Mouse (Mus musculus) neural tube, embryonic 15.5 days (tissue): ENCODE measurements at regions not wholly inside any gene's neighbourhood (a gene's known extent, or its start where the extent isn't known, plus 50 kb on each side); places are given as distances from the start of the nearest gene placed in this dataset.

Experiments used
- ATAC-seq: fragments of 200-750 bp; cut with Nextera tagmentation; 2 replicates; pipeline ENCODE4 v1.8.0; 2017; ENCODE audit warnings: mild to moderate bottlenecking, moderate TSS enrichment, moderate library complexity; ENCODE audit not compliant: low FRiP score
- H3K27ac ChIP-seq: fragments of 300-500 bp; sonication (generic); replicated peaks from 2 replicates; pipeline ENCODE4 v1.5.1; 2015; ENCODE audit warnings: mild to moderate bottlenecking, inconsistent platforms
- H3K27me3 ChIP-seq: fragments of 300-500 bp; sonication (generic); replicated peaks from 2 replicates; pipeline ENCODE4 v1.6.1; 2015; ENCODE audit warnings: inconsistent platforms
- H3K36me3 ChIP-seq: fragments of 300-500 bp; sonication (generic); 2 replicates; pipeline ENCODE4 v1.6.1; 2015; ENCODE audit warnings: inconsistent platforms
- H3K4me1 ChIP-seq: fragments of 300-500 bp; sonication (generic); 2 replicates; pipeline ENCODE4 v1.6.1; 2015; ENCODE audit warnings: inconsistent platforms
- H3K4me2 ChIP-seq: fragments of 300-500 bp; sonication (generic); 2 replicates; pipeline ENCODE4 v1.6.1; 2015; ENCODE audit warnings: inconsistent platforms, mild to moderate bottlenecking, moderate library complexity
- H3K4me3 ChIP-seq: fragments of 300-500 bp; sonication (generic); replicated peaks from 2 replicates; pipeline ENCODE4 v1.5.1; 2015; ENCODE audit warnings: mild to moderate bottlenecking, inconsistent platforms
- H3K9ac ChIP-seq: fragments of 300-500 bp; sonication (generic); replicated peaks from 2 replicates; pipeline ENCODE4 v1.6.1; 2015; ENCODE audit warnings: mild to moderate bottlenecking, inconsistent platforms
- H3K9me3 ChIP-seq: fragments of 300-500 bp; sonication (generic); replicated peaks from 2 replicates; pipeline ENCODE4 v1.6.1; 2016; ENCODE audit warnings: inconsistent platforms
- WGBS: fragments of 180-500 bp; shearing (Covaris S2); methylation state at CpG from one replicate; pipeline ENCODE4 v1.1.7; 2015; ENCODE audit warnings: mixed read lengths; 5-methylcytosine and 5-hydroxymethylcytosine counted together

DNA sequence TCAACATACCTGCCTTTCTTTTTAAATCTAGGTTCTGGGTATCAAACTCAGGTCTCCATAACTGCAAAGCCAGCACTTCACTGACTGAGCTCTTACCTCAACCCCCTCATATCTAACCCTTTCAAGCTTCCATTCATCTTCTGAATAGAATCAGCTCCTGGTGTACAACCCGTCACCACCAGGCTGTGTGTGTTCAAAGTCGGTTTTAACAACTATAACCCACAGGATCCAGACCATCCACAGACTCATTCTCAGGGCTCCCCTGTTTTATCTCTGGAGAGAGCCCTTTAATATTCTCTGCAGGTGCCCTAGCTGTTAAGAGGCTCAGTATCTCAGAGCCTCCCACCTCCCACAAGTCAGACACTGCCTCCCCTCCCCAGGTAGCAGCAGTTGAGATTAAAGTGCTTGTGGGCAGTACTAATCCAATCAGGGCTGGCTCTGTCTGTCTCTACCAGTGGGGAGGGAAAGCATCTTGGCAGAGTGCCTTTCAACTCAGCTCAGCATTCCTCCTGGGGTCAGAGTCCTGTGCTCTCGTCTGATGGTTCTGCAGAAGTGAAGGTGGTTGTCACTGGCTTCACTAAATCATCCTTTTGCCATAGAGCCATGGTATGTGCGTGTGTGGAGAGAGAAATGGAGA is 272.4 kb downstream of the Dhx15 start:
- ATAC-seq = no peak
- 31% methylated on average over 4 of the region's 4 CpGs for WGBS
- H3K27me3 ChIP-seq = no peaks in the 10 kb centered on the region

DNA sequence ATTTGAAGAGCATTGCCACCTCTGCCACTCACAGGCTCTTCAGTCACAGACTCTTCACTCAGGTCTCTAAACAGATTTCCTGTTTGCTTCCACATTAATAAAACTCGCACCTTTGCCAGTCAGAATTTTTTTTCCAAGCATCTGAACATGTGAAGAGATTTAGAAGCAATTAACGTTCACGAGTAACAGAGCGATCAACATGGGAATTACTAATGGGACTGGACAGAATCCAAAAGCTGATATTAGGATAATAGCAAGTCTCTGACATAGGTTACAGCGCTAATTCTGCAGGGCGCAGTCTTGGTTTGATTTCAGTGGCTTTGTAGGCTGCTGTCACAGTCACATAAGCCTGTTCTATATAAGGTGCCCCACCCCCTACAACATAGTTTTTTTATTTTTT is 275.6 kb downstream of the Dhx15 start:
- H3K36me3 ChIP-seq = no peaks in the 10 kb centered on the region
- H3K4me3 ChIP-seq = no peak overlapping the region
- no peak overlapping the region for H3K27ac ChIP-seq
- no peaks in the 10 kb centered on the region for H3K27me3 ChIP-seq
- no peak overlapping the region for H3K9ac ChIP-seq
- H3K9me3 ChIP-seq = no peaks in the 10 kb centered on the region
- WGBS = 62% methylated on average over 6 of the region's 6 CpGs
- H3K4me1 ChIP-seq = no peaks in the 10 kb centered on the region
- no peak for ATAC-seq
- H3K4me2 ChIP-seq = no peak overlapping the region

More for the DNA sequence above, 272.4 kb downstream of the Dhx15 start:
- Histone ChIP-seq H3K4me1 (no peaks in the 10 kb centered on the region), H3K9ac (no peak overlapping the region), H3K9me3 (no peaks in the 10 kb centered on the region), H3K27ac (no peak overlapping the region), H3K4me3 (no peak overlapping the region), H3K36me3 (no peaks in the 10 kb centered on the region), H3K4me2 (no peak overlapping the region)

DNA sequence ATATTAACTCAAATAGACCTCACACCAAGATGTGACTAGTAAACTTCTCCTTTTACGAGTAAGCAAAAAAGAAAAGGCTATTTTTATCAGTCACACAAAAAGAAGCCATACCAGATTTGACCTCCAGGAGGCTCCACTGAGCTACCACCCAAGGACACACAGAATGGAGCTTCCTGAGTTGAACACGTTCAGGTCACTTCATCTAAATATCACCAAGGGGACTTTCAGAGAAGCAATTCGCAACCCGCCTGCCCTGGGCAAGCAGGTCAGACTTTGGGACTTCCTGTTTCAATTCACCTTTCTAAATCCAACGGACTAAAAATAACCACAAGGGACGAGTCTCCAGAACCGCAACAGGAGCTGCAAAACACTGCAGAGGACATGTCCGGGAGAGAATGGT is 281.5 kb downstream of the Dhx15 start:
- ATAC-seq = no peak
- Histone ChIP-seq H3K4me3 (no peak overlapping the region), H3K27me3 (no peaks in the 10 kb centered on the region), H3K4me1 (no peaks in the 10 kb centered on the region), H3K9me3 (no peaks in the 10 kb centered on the region), H3K36me3 (no peaks in the 10 kb centered on the region), H3K4me2 (no peak overlapping the region), H3K9ac (no peak overlapping the region), H3K27ac (no peak overlapping the region)
- 74% methylated on average over 8 of the region's 8 CpGs for WGBS

DNA sequence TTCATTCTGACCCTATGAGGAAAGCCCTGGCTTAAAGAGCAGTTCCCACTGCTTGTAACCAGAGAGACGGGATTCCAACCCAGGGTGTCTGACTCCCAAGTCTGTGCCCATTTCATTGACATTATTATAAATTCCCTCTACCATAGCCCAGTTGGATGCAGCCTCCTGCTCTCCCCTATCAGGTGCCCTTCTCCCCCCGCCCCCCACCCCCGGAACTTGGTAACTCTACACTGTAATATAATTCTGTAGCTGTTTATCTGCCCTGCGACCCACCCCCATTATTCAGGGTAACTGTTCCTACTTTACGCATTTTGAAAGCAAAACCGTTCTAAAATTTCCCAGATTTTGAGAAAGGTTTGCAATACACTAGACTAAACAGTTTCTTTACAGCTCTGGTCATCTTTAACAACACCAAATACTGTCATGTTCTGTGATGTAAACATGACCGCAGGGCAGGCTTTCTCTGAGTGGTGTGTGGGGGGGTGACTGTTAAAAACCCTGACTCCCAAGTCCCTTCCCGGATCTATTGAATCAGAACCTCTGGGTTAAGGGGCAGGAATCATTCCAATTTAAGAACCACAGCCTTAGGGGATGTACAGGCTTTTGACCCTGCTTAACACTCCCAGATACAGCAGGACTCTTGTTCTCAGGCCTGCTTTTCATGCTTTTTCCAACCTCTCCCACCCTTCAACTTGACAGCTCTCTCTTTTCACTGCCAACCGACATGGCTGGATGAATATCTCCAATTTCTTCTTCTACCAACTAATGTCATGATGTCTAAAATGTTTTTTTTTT is 283.8 kb downstream of the Dhx15 start:
- no peak overlapping the region for H3K4me3 ChIP-seq
- H3K4me2 ChIP-seq = no peak overlapping the region
- no peak overlapping the region for H3K27ac ChIP-seq
- no peak for ATAC-seq
- WGBS = 85% methylated on average over 9 of the region's 9 CpGs
- H3K9ac ChIP-seq = no peak overlapping the region
- no peaks in the 10 kb centered on the region for H3K27me3 ChIP-seq
- no peaks in the 10 kb centered on the region for H3K4me1 ChIP-seq
- H3K36me3 ChIP-seq = no peaks in the 10 kb centered on the region
- no peaks in the 10 kb centered on the region for H3K9me3 ChIP-seq

GRCm38 (mm10) chr5:51894159-51894558 is 296.2 kb downstream of the Dhx15 start:
- Histone ChIP-seq H3K4me1 (no peaks in the 10 kb centered on the region), H3K27ac (no peak overlapping the region), H3K27me3 (no peaks in the 10 kb centered on the region), H3K36me3 (no peaks in the 10 kb centered on the region), H3K9ac (no peak overlapping the region), H3K4me2 (peak overlapping the region; percentile 41), H3K9me3 (no peaks in the 10 kb centered on the region), H3K4me3 (no peak overlapping the region)
- WGBS = 31% methylated on average over 8 of the region's 8 CpGs
- ATAC-seq = peak; percentile 79

GRCm38 (mm10) chr5:51891341-51891740 is 299.0 kb downstream of the Dhx15 start:
- Histone ChIP-seq H3K4me2 (no peak overlapping the region), H3K4me1 (peaks cover 3% of the 10 kb centered on the region; the same call in 1 of the 2 replicates), H3K9ac (no peak overlapping the region), H3K4me3 (no peak overlapping the region), H3K27me3 (no peaks in the 10 kb centered on the region), H3K9me3 (no peaks in the 10 kb centered on the region), H3K36me3 (no peaks in the 10 kb centered on the region), H3K27ac (no peak overlapping the region)
- 81% methylated on average over 4 of the region's 4 CpGs for WGBS
- no peak for ATAC-seq

GRCm38 (mm10) chr5:51888404-51888803 is 301.9 kb downstream of the Dhx15 start:
- Histone ChIP-seq H3K9ac (no peak overlapping the region), H3K4me2 (no peak overlapping the region), H3K36me3 (no peaks in the 10 kb centered on the region), H3K4me1 (peaks cover 3% of the 10 kb centered on the region; the same call in 1 of the 2 replicates), H3K4me3 (no peak overlapping the region), H3K9me3 (no peaks in the 10 kb centered on the region), H3K27me3 (no peaks in the 10 kb centered on the region), H3K27ac (no peak overlapping the region)
- no peak for ATAC-seq
- 27% methylated on average over 7 of the region's 7 CpGs for WGBS

DNA sequence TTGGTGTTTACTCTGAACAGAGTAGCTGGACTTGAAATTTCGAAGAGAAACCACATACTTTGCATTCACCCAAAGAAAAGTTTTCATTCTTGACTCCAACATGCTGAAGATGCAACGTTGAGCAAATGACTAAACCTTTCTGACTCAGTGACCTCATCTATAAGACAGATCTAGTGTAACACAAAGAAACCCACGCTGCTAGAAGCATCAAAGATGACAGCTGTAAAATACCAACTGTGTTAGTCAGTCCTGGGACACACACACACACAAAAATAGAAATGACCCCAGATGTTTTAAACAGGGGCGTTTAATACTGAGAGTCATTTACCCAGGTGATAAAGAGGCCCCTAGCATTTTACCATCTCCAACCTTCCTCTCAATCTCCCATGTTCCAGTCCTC is 307.7 kb downstream of the Dhx15 start:
- H3K4me2 ChIP-seq = no peak overlapping the region
- H3K9ac ChIP-seq = no peak overlapping the region
- H3K4me1 ChIP-seq = no peaks in the 10 kb centered on the region
- H3K9me3 ChIP-seq = no peaks in the 10 kb centered on the region
- H3K27ac ChIP-seq = no peak overlapping the region
- 79% methylated on average over 4 of the region's 4 CpGs for WGBS
- no peaks in the 10 kb centered on the region for H3K27me3 ChIP-seq
- no peak overlapping the region for H3K4me3 ChIP-seq
- no peak for ATAC-seq
- H3K36me3 ChIP-seq = no peaks in the 10 kb centered on the region

- no peaks in the 10 kb centered on the region for H3K36me3 ChIP-seq
- 88% methylated on average over 3 of the region's 3 CpGs for WGBS
- H3K9ac ChIP-seq = no peak overlapping the region
- no peak for ATAC-seq
- no peak overlapping the region for H3K4me2 ChIP-seq
- no peaks in the 10 kb centered on the region for H3K27me3 ChIP-seq
- H3K4me1 ChIP-seq = no peaks in the 10 kb centered on the region
- no peak overlapping the region for H3K4me3 ChIP-seq
- no peaks in the 10 kb centered on the region for H3K9me3 ChIP-seq
- H3K27ac ChIP-seq = no peak overlapping the region
Observed at GRCm38 (mm10) chr5:51882173-51882572, 308.1 kb downstream of the Dhx15 start.

DNA sequence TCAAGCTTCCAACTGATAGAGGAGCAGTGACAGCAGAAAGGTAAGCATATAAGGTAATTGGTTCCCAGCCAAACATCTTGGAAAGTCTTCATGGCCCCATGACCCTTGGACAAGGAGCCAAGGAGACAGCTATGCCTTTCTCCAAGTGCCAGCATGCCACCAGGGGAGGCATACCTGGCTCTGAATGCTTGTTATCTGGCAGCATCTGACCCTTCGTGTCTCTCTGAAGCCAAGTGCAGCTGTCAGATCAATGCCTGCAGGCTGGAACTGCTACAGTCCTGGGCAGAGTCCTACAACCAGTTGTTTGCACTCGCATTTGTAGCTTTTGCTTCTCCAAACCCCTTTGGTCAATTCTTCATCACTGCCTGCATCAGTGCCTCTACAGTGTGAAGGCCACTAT is 309.3 kb upstream of the Ppargc1a start:
- Histone ChIP-seq H3K36me3 (no peaks in the 10 kb centered on the region), H3K27ac (no peak overlapping the region), H3K4me1 (peaks cover 8% of the 10 kb centered on the region), H3K9ac (no peak overlapping the region), H3K27me3 (no peaks in the 10 kb centered on the region), H3K4me3 (no peak overlapping the region), H3K4me2 (no peak overlapping the region), H3K9me3 (no peaks in the 10 kb centered on the region)
- ATAC-seq = no peak
- WGBS = 87% methylated on average over 2 of the region's 2 CpGs

GRCm38 (mm10) chr5:51873571-51873970 is 306.0 kb upstream of the Ppargc1a start:
- Histone ChIP-seq H3K4me3 (no peak overlapping the region), H3K9ac (no peak overlapping the region), H3K36me3 (no peaks in the 10 kb centered on the region), H3K4me2 (no peak overlapping the region), H3K9me3 (no peaks in the 10 kb centered on the region), H3K27me3 (no peaks in the 10 kb centered on the region), H3K27ac (no peak overlapping the region), H3K4me1 (peaks cover 8% of the 10 kb centered on the region)
- WGBS = 82% methylated on average over 5 of the region's 5 CpGs
- ATAC-seq = no peak

DNA sequence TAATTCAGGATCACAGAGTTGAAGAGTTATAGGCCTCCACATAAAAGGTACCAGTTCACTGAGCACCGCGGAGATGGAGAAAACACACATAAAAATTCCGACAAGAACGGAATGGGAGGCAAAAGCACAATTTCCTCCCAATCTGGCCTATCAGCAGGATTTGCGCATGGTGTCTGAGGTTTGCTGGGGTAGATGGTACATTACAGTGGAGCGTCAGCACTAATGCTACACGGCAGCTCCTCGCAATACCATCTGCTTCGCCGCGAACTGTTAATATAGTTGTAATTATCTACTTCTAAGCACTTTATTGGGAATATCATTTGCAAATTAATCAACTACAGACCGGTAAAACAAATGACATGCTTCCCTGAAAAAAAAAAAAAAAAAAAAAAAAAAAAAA is 304.2 kb upstream of the Ppargc1a start:
- no peaks in the 10 kb centered on the region for H3K27me3 ChIP-seq
- peaks cover 8% of the 10 kb centered on the region for H3K4me1 ChIP-seq
- H3K4me2 ChIP-seq = no peak overlapping the region
- no peak overlapping the region for H3K27ac ChIP-seq
- no peaks in the 10 kb centered on the region for H3K36me3 ChIP-seq
- no peaks in the 10 kb centered on the region for H3K9me3 ChIP-seq
- WGBS = 49% methylated on average over 12 of the region's 12 CpGs
- H3K4me3 ChIP-seq = no peak overlapping the region
- H3K9ac ChIP-seq = no peak overlapping the region
- no peak for ATAC-seq
